Mouse (Mus musculus): ENCODE results near the gene Phtf2. TPM values are rescaled to one million over a fixed set of nuclear protein-coding genes. Genes with fewer than 3 reads are reported as not detected.
"Not testable (repeated sequence)": the region's sequence is repeated elsewhere in the genome, so short reads cannot be mapped to it uniquely, and the experiment has no call there.

Gene Phtf2
- total RNA-seq, 4 experiments from 2014 or later: 10.7 to 13.8 (median 11.3) TPM

- DNase-seq (ENCODE audit: low spot score in 2 of 2): no peak
These were observed 16.6 kb downstream of the Phtf2 start for GRCm38 (mm10) chr5:20865193-20865755.

GRCm38 (mm10) chr5:20864216-20864969 is 17.5 kb downstream of the Phtf2 start:
- DNase-seq (ENCODE audit: low spot score in 2 of 2): no peak

- DNase-seq (ENCODE audit: low spot score in 2 of 2): no peak
These were observed 20.0 kb downstream of the Phtf2 start for GRCm38 (mm10) chr5:20861901-20862300.

- no peak for DNase-seq (ENCODE audit: low spot score in 2 of 2)
These were observed 21.4 kb downstream of the Phtf2 start for GRCm38 (mm10) chr5:20860565-20860964.

GRCm38 (mm10) chr5:20858404-20858803 is 23.5 kb downstream of the Phtf2 start:
- no peak for DNase-seq (ENCODE audit: low spot score in 2 of 2)

GRCm38 (mm10) chr5:20855066-20855465 is 26.9 kb downstream of the Phtf2 start:
- DNase-seq (ENCODE audit: low spot score in 2 of 2): no peak

GRCm38 (mm10) chr5:20847010-20847409 is 34.9 kb downstream of the Phtf2 start:
- no peak for DNase-seq (ENCODE audit: low spot score in 2 of 2)

GRCm38 (mm10) chr5:20843816-20844215 is 38.1 kb downstream of the Phtf2 start:
- DNase-seq (ENCODE audit: low spot score in 2 of 2): no peak

- no peak for DNase-seq (ENCODE audit: low spot score in 2 of 2)
These were observed 38.5 kb downstream of the Phtf2 start for GRCm38 (mm10) chr5:20843405-20843804.

GRCm38 (mm10) chr5:20837082-20837481 is 44.8 kb downstream of the Phtf2 start:
- DNase-seq (ENCODE audit: low spot score in 2 of 2): no peak

- DNase-seq (ENCODE audit: low spot score in 2 of 2): no peak
These were observed 47.5 kb downstream of the Phtf2 start for GRCm38 (mm10) chr5:20834399-20834798.

GRCm38 (mm10) chr5:20831433-20831832 is 50.5 kb downstream of the Phtf2 start:
- DNase-seq (ENCODE audit: low spot score in 2 of 2): no peak

- no peak for DNase-seq (ENCODE audit: low spot score in 2 of 2)
These were observed 51.2 kb downstream of the Phtf2 start for GRCm38 (mm10) chr5:20830717-20831116.

GRCm38 (mm10) chr5:20821647-20822046 is 60.3 kb downstream of the Phtf2 start:
- no peak for DNase-seq (ENCODE audit: low spot score in 2 of 2)

- no peak for DNase-seq (ENCODE audit: low spot score in 2 of 2)
These were observed 60.8 kb downstream of the Phtf2 start for GRCm38 (mm10) chr5:20821122-20821521.

- DNase-seq (ENCODE audit: low spot score in 2 of 2): no peak
These were observed 66.8 kb downstream of the Phtf2 start for GRCm38 (mm10) chr5:20815094-20815493.

- DNase-seq (ENCODE audit: low spot score in 2 of 2): no peak
These were observed 71.5 kb downstream of the Phtf2 start for GRCm38 (mm10) chr5:20810449-20810848.

- DNase-seq (ENCODE audit: low spot score in 2 of 2): no peak
These were observed 86.0 kb downstream of the Phtf2 start for GRCm38 (mm10) chr5:20795932-20796331.

GRCm38 (mm10) chr5:20791793-20792554 is 90.0 kb downstream of the Phtf2 start:
- DNase-seq (ENCODE audit: low spot score in 2 of 2): no peak

- DNase-seq (ENCODE audit: low spot score in 2 of 2): not testable (repeated sequence)
These were observed 95.5 kb downstream of the Phtf2 start for GRCm38 (mm10) chr5:20786471-20786870.

- no peak for DNase-seq (ENCODE audit: low spot score in 2 of 2)
These were observed 100.8 kb downstream of the Phtf2 start for GRCm38 (mm10) chr5:20781116-20781515.

- DNase-seq (ENCODE audit: low spot score in 2 of 2): no peak
These were observed 102.7 kb downstream of the Phtf2 start for GRCm38 (mm10) chr5:20779191-20779590.
